Mouse (Mus musculus): ENCODE data around the gene Srpr. TPM values are rescaled to one million over a fixed set of nuclear protein-coding genes. Genes with fewer than 3 reads are reported as not detected.

The Srpr gene
- polyA plus RNA-seq, 1 experiment from 2014 or later = 139 TPM

GRCm38 (mm10) chr9:35211573-35212511 is 11.9 kb downstream of the Srpr start:
- Histone ChIP-seq H3K4me1 (replicated peaks; ENCODE audit: insufficient read depth, low read length) (peaks cover 13% of the 10 kb centered on the region; the same call in 1 of the 2 replicates), H3K4me3 (replicated peaks; ENCODE audit: low read depth, low read length) (peak overlapping the region; percentile 74), H3K9me3 (replicated peaks; ENCODE audit: low read length) (no peaks in the 10 kb centered on the region), H3K4me2 (ENCODE audit: low read length) (peak overlapping the region; percentile 63), H3K36me3 (ENCODE audit: insufficient read depth, low read length) (peaks cover 46% of the 10 kb centered on the region), H3K9ac (ENCODE audit: low read depth, low read length) (peak overlapping the region; percentile 84), H3K27ac (peak overlapping the region; percentile 70), H3K27me3 (ENCODE audit: insufficient read depth, low read length) (no peaks in the 10 kb centered on the region)
- peak; percentile 36 for DNase-seq (ENCODE audit: low spot score)
- ATAC-seq (replicated peaks; ENCODE audit: low FRiP score, low read depth) = peak; percentile 4; the same call in 1 of the 2 replicates
- TF ChIP-seq CTCF (IDR thresholded peaks at IDR 0.05; ENCODE audit: low read depth) = no peak
- 29% methylated on average over 26 of the region's 26 CpGs for WGBS

- no peaks in the 10 kb centered on the region for H3K27me3 ChIP-seq (ENCODE audit: insufficient read depth, low read length)
- TF ChIP-seq CTCF (IDR thresholded peaks at IDR 0.05; ENCODE audit: low read depth) = no peak
- no peak overlapping the region for H3K4me2 ChIP-seq (ENCODE audit: low read length)
- no peaks in the 10 kb centered on the region for H3K9me3 ChIP-seq (replicated peaks; ENCODE audit: low read length)
- H3K4me3 ChIP-seq (replicated peaks; ENCODE audit: low read depth, low read length) = no peak overlapping the region
- no peak overlapping the region for H3K9ac ChIP-seq (ENCODE audit: low read depth, low read length)
- H3K4me1 ChIP-seq (replicated peaks; ENCODE audit: insufficient read depth, low read length) = no peaks in the 10 kb centered on the region
- 74% methylated on average over 1 of the region's 1 CpGs for WGBS
- DNase-seq (ENCODE audit: low spot score) (no peak), ATAC-seq (replicated peaks; ENCODE audit: low FRiP score, low read depth) (no peak)
- H3K36me3 ChIP-seq (ENCODE audit: insufficient read depth, low read length) = peaks cover 37% of the 10 kb centered on the region
- H3K27ac ChIP-seq = no peak overlapping the region
Measured at GRCm38 (mm10) chr9:35217963-35218362, 18.0 kb downstream of the Srpr start.

GRCm38 (mm10) chr9:35223466-35223865 is 23.5 kb downstream of the Srpr start:
- no peak for TF ChIP-seq CTCF (IDR thresholded peaks at IDR 0.05; ENCODE audit: low read depth)
- no peaks in the 10 kb centered on the region for H3K4me1 ChIP-seq (replicated peaks; ENCODE audit: insufficient read depth, low read length)
- ATAC-seq (replicated peaks; ENCODE audit: low FRiP score, low read depth) (no peak), DNase-seq (ENCODE audit: low spot score) (no peak)
- H3K9me3 ChIP-seq (replicated peaks; ENCODE audit: low read length) = no peaks in the 10 kb centered on the region
- H3K4me3 ChIP-seq (replicated peaks; ENCODE audit: low read depth, low read length) = no peak overlapping the region
- 94% methylated on average over 3 of the region's 3 CpGs for WGBS
- no peak overlapping the region for H3K4me2 ChIP-seq (ENCODE audit: low read length)
- H3K27ac ChIP-seq = no peak overlapping the region
- no peak overlapping the region for H3K9ac ChIP-seq (ENCODE audit: low read depth, low read length)
- H3K27me3 ChIP-seq (ENCODE audit: insufficient read depth, low read length) = no peaks in the 10 kb centered on the region
- peaks cover 6% of the 10 kb centered on the region for H3K36me3 ChIP-seq (ENCODE audit: insufficient read depth, low read length)

DNA sequence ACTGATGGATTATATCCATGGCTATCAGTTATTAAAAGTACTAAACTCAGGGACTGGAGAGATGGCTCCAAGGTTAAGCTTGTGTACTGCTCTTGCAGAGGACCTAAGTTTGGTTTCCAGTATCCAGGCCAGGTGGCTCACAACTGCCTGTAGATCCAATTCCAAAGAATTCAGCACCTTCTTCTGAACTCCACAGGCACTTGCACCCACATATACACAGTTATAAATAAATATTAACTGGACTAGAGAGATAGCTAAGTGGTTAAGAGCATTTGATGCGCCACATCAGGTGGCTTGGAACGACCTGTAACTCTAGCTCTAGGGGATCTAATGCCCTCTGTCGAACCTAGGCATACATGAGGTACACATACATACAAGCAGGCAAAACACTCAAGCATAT is 28.7 kb downstream of the Srpr start:
- WGBS = 84% methylated on average over 3 of the region's 3 CpGs
- H3K4me1 ChIP-seq (replicated peaks; ENCODE audit: insufficient read depth, low read length) = no peaks in the 10 kb centered on the region
- no peak overlapping the region for H3K4me2 ChIP-seq (ENCODE audit: low read length)
- H3K27me3 ChIP-seq (ENCODE audit: insufficient read depth, low read length) = no peaks in the 10 kb centered on the region
- DNase-seq (ENCODE audit: low spot score) (no peak), ATAC-seq (replicated peaks; ENCODE audit: low FRiP score, low read depth) (no peak)
- no peak overlapping the region for H3K9ac ChIP-seq (ENCODE audit: low read depth, low read length)
- no peak for TF ChIP-seq CTCF (IDR thresholded peaks at IDR 0.05; ENCODE audit: low read depth)
- peaks cover under 1% of the 10 kb centered on the region; the same call in 1 of the 2 replicates for H3K36me3 ChIP-seq (ENCODE audit: insufficient read depth, low read length)
- H3K27ac ChIP-seq = no peak overlapping the region
- no peaks in the 10 kb centered on the region for H3K9me3 ChIP-seq (replicated peaks; ENCODE audit: low read length)
- H3K4me3 ChIP-seq (replicated peaks; ENCODE audit: low read depth, low read length) = no peak overlapping the region

DNA sequence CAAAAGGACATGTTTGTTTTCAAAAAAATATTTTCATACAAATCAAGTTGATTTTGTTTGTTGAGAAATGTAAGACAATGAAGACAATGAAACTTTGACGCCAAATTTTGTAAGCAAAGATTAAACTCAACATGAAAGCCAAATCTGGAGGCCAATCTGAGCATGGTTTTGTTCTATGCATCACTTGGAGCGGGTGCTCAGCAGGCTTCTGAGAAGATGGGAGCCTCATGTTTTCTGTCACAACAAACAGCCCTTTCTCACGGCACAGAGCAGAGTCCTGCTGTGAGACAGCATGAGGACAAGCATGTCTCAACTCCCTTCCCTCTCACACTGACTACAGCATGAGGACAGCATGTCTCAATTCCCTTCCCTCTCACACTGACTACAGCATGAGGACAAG is 36.0 kb downstream of the Srpr start:
- WGBS = 71% methylated on average over 3 of the region's 3 CpGs
- H3K36me3 ChIP-seq (ENCODE audit: insufficient read depth, low read length) = peaks cover 7% of the 10 kb centered on the region; the same call in 1 of the 2 replicates
- TF ChIP-seq CTCF (IDR thresholded peaks at IDR 0.05; ENCODE audit: low read depth) = no peak
- no peak overlapping the region for H3K9ac ChIP-seq (ENCODE audit: low read depth, low read length)
- no peaks in the 10 kb centered on the region for H3K27me3 ChIP-seq (ENCODE audit: insufficient read depth, low read length)
- DNase-seq (ENCODE audit: low spot score) = no peak
- no peak overlapping the region for H3K27ac ChIP-seq
- no peaks in the 10 kb centered on the region for H3K4me1 ChIP-seq (replicated peaks; ENCODE audit: insufficient read depth, low read length)
- ATAC-seq (replicated peaks; ENCODE audit: low FRiP score, low read depth) = no peak
- H3K4me3 ChIP-seq (replicated peaks; ENCODE audit: low read depth, low read length) = no peak overlapping the region
- no peak overlapping the region for H3K4me2 ChIP-seq (ENCODE audit: low read length)
- H3K9me3 ChIP-seq (replicated peaks; ENCODE audit: low read length) = no peaks in the 10 kb centered on the region

GRCm38 (mm10) chr9:35238371-35238770 is 38.4 kb downstream of the Srpr start:
- H3K4me3 ChIP-seq (replicated peaks; ENCODE audit: low read depth, low read length) = no peak overlapping the region
- H3K4me2 ChIP-seq (ENCODE audit: low read length) = no peak overlapping the region
- no peaks in the 10 kb centered on the region for H3K27me3 ChIP-seq (ENCODE audit: insufficient read depth, low read length)
- no peak for TF ChIP-seq CTCF (IDR thresholded peaks at IDR 0.05; ENCODE audit: low read depth)
- ATAC-seq (replicated peaks; ENCODE audit: low FRiP score, low read depth) (no peak), DNase-seq (ENCODE audit: low spot score) (no peak)
- WGBS = 100% methylated on average over 1 of the region's 1 CpGs
- no peaks in the 10 kb centered on the region for H3K4me1 ChIP-seq (replicated peaks; ENCODE audit: insufficient read depth, low read length)
- H3K9me3 ChIP-seq (replicated peaks; ENCODE audit: low read length) = no peaks in the 10 kb centered on the region
- no peak overlapping the region for H3K27ac ChIP-seq
- H3K36me3 ChIP-seq (ENCODE audit: insufficient read depth, low read length) = 0 out of 2 replicates have a peak, but pooled peaks cover 7% of the 10 kb centered on the region
- H3K9ac ChIP-seq (ENCODE audit: low read depth, low read length) = no peak overlapping the region
